Mouse (Mus musculus) ES-Bruce4 (cell line): ENCODE results near the gene Fcgrt.

Experiments
- CTCF ChIP-seq: IDR thresholded peaks from one replicate; pipeline ENCODE4 v1.8.1; 2011; ENCODE audit warnings: low read depth, low read length
- POLR2A ChIP-seq: IDR thresholded peaks from one replicate; pipeline ENCODE4 v1.8.1; 2011; ENCODE audit warnings: low read length; ENCODE audit not compliant: insufficient read depth

DNA sequence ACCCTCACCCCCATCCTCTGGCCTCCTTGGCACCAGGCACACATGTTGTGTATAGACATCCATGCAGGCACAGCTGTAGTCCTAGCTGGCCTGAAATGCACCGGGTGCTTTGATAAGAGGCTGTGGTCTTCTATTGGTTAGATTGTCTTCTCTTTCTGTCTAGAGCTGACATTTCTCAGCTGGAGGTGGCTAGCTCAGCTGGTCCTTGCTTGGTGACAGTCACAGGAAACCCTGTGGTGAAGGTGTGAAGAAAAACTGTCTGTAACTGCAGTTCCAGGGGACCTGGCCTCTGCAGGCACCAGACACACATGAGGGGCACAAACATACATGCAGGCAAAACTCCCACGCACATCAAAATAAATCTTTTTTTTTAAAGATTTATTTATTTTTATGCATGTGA, 34.0 kb downstream of the Fcgrt start:
- TF ChIP-seq POLR2A (no peak), CTCF (no peak)
